Mouse (Mus musculus): ENCODE measurements around the gene Trib2.

The Trib2 gene

DNA sequence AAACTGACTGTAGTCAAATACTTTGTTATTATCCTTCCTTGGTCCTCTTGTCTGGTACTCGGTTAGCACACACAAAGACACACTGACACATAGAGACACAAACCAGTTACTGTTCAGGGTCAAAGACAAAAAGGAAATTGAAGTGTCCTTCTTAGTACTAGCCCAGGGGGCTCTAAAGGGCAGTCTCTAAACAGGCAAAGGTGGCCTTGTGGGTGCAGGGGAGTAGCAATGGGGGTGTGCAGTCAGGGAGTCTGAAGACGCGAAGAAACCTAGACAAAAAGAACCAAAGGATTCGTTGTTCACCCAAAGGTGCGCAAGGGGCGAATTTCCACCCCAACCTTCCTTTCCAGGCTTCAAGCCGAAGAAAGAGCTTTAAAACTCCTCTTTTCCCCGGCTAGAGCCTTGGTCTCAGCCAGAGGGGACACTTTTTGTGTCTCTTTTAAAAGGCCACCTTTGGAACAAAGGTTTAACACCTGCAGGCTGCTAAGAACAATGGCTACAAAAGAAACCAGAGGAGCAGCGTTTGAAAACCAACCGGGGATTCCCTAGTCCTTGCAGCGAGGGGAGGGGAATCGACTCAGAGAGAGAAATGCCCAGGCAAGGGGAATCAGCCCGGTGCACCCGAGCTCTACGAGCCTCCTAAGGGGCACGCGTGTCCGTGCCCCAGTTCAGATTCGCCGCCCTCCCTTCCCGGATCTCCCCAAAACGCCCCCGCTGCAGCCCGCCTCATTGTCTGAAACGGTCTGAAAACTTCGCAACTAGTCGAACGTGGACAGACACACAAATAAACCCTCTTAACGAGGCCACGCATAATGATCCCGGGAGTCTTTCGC is 2.3 kb downstream of the Trib2 start:
- peak; percentile 63 for DNase-seq (ENCODE audit: extremely low spot score)

DNA sequence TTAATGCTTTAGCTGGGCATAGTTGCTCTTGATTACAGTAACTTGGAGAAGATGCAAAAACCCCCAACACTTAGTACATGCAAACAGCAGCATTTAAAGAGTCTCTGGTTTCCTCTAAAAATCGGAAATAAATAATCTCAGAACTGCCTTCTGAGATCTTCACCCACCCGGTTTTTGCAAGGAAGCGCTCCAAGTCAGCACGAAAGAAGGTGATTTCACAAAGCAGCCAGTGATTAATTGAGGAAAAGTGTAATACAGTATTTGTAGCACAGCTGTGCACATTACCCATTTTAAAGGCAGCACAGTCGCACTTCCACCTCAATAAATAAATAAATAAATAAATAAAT is 2.9 kb downstream of the Trib2 start:
- DNase-seq (ENCODE audit: extremely low spot score) = no peak

DNA sequence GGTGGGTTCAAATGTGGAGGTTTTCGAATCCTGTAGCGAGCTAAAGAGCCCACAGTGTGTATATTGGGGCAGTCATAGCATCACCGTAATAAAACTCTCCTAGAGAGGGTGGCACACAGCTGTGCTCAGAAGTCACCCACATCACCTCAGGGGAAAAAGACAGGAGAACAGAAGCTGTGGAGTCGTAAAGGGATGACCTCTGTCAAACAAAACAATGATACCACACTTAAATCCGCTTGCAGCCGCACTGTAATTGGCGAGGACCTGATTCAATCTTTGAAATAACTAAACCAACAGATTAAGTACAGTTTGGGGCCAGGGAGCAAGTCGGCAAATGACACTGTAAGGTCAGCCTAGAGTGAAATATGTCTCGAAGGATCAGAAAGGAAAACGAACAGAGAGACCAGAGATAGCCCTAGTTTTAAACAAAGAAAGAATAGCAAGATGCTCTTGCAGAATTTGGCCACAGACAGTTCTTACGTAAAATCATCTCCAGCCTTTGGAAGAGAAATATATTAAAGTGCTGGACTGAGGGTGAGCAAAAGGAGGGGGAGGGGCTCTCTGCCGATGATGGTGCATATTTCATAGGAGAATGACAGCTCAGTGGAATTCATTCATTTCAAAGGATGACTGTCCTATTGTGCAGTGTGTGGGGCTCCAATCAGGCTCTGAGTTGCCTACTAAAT is 3.4 kb downstream of the Trib2 start:
- DNase-seq (ENCODE audit: extremely low spot score) = peak; percentile 27

DNA sequence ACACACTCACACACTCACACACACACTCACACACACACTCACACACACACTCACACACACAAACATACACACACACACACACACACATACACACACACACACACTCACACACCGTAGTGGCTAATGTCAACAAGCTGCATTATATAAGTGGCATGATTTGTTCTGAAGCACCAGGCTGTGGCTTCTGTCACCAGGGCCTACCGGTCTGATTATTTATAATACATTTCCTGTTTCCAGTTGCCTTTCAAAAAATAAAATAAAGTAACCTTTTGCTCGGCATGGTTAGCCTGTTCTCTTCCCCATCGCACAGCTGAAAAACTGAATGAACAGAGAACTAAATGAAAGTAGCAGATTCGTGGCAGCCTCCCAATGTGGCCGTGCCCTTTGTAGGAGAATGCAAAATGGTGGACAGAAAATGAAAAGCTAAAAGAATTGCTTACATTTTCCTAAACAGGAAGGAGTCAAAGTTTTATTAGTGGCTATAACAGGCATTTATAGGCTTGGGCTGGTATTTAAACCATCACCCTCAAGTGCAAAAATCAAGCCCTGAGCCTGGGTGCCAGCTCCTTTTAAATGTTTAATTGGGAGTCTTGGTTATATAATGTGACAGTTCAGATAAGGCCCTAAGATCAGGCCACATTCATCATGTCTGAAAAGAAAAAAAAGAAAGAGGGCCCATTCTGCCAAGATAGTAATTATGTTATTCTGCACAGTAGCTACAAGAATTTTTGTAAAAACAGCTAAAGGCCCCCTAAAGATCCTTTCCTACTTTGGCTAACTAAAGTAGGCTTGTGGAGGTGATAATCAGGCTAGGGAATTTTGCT is 4.4 kb downstream of the Trib2 start:
- DNase-seq (ENCODE audit: extremely low spot score) = no peak

DNA sequence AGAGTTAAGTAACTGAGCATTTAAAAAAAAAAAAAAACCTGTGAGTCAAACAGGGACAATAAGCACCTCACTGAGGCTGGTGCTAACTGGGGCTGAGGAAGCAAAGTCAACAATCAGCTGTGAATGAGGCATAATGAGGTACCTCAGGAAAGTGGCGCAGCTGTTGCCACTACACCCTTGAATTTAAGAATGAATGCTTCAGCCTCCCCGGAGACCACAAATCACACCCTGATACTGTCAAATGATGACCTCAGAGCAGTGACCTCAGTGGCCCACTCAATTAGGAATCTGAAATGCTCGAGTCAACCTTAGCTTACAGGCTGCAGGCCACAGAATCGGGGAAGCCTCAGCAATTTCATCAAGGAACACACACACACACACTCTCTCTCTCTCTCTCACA is 5.0 kb downstream of the Trib2 start:
- DNase-seq (ENCODE audit: extremely low spot score) = peak; percentile 47

DNA sequence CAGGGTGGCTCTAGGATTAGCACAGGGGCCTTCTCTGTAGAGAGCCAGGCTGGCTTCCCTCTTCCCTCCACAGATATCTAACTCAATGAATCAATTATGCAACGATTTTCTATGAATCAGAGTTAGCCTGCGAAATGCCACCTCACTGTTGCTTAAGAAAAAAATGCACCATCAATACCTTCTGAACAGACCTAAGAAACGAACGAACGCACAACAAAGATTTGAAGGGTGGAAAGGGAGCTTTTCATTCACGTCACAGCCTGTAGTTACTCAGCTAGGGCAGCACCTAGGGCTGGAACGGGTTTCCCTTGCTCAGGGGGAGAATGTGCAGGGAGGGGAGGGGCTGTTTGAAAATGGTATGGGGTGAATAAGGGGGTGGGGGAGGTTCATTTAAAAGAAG is 5.8 kb downstream of the Trib2 start:
- no peak for DNase-seq (ENCODE audit: extremely low spot score)

DNA sequence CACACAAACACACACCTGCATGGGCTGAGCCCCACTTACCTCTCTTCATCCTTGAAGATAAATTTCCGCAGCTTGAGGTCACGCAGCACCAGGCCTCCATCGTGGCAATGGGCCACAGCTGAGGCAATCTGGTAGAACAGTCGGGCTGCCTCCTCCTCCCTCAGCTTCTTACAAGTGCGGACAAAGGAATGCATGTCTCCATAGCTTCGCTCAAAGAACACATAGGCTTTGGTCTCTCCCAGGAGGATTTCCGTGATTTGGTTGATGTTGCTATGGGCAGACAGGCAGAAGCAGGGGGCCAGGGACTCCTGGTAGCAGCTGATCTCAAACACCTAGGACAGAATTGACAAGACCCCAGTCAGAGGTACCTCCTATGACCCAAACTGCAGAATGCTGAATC is 7.1 kb downstream of the Trib2 start:
- DNase-seq (ENCODE audit: extremely low spot score) = no peak

DNA sequence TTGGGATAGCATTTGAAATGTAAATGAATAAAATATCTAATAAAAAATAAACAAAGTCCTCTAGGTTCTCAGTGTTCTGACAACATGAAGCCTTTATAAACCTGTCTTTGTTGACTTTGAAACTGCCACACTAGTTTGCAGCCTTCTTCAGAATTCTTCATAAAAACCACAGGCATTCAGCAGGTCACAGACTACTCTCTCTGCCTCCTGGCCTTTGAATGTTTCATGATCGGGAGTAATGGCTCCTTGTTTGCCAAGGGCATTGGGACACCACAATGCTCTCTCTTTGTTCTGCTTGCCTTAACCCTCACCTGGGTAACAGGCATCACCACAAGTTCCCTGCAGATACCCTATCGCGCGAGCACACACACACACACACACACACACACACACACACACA is 7.5 kb downstream of the Trib2 start:
- DNase-seq (ENCODE audit: extremely low spot score) = no peak

DNA sequence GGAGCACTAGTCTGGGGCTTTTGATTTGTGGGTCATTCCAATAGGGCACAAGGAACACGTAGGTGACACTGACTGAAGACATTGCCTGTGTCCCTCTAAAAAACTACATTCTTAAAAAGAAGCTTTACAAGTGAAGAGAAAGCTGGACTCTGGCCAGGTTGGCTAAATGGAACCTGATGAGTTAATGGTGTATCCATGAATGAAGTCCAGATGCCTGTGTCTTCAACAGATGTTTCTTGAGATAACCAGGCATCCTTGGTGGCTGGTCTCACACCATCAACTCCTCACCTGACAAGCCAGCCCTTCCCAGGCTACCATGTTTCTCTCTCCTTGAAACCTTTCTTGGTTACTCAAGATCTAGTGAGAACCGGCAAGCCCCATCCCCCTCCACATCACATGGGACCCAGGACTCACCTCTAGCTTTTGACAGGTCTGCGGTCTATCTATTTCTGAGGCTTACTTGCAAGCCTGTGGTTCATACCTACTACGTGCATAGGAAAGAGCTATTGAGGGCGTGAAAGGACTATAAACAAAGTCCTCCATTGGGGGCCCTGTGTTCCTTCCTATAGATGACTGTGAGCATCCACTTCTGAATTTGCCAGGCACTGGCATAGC is 8.4 kb downstream of the Trib2 start:
- DNase-seq (ENCODE audit: extremely low spot score) = no peak

DNA sequence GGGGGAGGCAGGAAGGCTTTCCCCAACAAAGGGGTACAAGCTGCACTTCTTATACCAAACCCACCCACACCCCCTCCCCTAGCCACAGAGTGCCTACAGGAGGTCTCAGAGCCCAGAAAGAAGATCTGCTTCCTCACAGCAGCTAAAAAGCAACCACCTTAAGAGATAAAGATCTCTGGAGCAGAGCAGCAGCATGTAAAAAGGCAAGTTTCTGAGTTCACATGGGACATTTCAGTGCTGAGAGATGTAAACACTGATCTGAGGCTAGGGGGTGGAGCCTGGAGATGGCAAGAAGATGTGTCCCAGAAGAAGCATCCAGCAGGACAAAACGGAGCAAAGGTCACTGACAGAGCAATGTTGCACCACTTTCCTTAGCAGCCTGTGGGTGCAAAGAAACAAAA is 11.8 kb downstream of the Trib2 start:
- DNase-seq (ENCODE audit: extremely low spot score) = no peak

DNA sequence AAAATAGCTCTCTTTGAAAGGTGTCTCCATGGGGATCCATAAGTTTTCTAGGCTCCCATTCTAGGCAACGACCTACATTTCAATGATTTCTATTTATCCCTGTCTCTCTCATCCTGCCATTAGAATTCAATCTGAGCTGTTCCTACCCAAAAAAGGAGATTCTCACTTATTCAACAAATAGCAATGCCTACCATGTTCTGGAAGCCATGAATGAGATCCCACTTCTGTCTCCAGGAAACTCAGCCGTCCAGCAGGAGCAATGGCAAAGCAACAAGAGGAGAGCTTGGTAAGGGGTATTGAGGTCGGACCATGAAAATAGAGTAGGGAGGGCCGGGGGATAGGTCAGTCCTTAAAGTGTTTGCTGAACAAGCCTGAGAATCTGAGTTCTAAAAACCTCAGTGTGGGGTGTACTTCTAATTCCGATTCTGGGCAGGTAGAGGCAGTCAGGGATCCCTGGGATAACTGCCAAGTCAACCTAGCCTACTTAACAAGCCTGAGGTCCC is 12.7 kb downstream of the Trib2 start:
- DNase-seq (ENCODE audit: extremely low spot score) = no peak

DNA sequence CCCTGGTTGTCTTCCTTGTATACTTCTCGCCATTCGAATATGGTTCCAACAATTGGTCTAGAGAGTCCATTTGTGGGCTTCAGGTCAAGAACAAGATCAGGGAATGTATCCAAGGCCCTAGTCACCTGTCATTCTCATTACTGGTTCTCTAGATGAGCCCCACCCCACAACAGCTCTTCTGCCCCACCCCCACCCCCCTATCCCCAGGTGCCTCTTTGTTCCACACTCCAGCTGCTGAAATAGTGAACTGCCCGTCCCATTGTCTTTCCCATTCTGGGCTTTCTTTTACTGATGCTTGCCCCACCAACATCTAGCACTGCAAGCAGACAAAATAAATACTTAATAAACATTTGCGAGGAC is 15.2 kb downstream of the Trib2 start:
- no peak for DNase-seq (ENCODE audit: extremely low spot score)

DNA sequence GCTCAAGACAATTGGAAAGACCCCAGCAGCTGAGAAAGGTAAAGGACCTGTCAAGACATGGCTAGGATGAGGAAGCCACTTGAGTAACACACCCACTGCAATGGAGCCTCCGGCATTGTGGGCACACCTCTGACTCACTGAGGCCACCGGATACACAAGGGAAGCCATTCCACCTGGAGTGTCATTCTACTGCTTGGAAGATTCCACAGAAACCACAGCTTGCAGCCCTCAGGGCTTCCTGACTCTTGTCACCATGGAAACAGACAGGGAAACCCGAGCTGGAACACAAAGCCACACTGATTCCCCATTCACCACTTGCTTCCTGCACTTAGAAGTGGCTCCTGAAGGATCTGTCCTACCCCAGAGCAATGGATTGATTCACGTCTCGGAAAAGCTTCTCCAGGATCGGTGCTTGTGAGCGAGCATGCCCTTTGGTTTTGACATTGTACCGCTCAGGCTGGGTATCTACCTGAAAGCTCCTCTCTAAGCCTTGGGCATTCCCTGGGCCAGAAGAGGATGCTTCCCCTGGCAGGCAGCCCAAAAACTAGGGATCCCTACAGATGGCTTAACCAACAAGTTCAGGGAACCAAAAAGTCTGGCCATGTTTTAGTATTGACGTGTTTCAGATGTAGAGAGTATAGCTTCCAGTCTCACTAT is 15.7 kb downstream of the Trib2 start:
- peak; percentile 27 for DNase-seq (ENCODE audit: extremely low spot score)

DNA sequence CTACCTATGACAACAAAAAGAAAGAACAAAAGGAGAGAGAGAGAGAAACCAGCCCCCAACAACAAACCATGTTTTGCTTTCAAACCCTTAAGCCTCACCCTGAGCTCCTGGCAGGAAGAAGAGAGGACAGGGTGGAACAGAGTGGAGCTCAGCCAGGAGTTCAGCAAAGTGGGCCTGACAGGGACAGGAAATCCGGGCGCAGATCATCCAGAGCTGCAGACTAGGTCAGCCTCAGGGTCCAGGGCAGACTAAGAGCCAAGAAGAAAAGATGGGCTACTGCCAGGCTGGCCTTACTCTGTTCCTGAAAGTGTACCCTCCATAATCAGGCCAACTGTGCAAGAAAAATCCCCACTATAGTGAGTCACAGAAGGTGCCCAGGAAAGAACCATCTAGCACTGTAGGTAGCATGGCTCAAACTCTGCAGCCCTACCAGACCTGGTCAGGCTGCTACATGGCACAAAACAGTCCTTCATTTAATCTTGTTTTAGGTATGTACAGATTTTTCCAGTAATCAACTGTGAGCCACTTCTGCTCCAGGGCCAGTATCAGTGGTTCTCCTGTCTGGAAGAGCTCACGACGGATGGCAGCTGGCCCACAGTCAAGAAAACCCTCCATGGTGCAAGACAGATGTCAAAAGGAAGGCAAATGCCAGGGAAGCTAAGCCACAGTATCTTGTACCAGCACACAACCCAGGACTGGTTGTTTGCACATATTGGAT is 16.4 kb downstream of the Trib2 start:
- DNase-seq (ENCODE audit: extremely low spot score) = no peak

DNA sequence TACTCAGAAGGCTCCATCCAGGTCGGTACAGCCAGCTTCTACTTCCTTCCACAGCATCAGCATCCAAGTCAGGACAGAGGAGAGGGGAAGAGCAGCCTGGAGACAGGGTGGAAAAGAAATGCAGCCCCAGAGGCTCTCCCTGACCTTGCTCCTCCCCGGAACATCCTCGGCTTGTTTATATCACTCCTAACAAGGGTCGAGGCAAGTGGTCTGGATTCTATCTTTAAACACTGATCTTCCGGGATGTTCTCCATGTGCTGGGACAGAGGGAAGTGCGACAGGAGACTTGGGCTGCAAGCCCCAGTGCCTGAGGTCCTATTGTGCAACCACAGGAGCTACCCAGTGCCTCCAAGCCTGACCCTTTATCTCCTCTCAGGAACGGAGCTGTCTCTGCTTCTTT is 18.7 kb downstream of the Trib2 start:
- DNase-seq (ENCODE audit: extremely low spot score) = no peak

DNA sequence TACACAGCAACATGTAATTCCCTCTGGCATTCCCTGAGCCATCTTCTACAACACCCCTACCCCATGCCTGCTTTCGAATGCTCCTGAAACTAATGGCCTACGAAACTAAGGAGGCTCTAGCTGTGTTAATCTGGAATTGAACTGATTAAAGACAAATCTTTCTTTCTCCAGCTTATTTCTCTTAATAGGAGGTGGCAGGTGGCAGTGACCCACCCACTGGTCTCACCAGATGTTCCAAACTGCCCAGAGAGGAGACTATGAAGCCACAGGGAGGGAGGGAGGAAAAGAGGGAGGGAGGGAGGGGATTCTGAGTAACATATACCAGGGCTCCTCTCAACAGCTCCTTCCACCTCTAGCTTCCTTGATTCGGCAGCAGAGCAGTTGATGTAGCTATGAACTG is 20.8 kb downstream of the Trib2 start:
- DNase-seq (ENCODE audit: extremely low spot score) = no peak

DNA sequence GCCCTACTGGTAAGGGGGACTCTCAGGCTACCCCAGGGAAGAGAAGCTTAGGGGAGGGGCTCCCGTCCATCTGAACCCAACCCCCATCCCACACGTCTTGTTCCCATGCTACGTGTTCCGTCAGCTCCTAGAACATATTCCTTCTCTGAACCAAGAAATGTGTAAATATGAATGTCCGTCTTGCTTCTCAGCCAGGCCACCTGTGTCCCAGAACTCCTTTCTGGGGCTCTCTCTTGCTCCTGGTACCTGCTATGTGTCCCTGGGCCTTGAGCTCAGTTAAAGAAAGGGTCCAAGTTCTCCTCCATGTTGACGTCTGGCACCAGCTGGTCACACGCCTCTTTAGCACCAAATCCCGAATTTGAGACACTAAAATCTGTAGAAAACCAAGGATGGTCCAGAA is 23.4 kb downstream of the Trib2 start:
- DNase-seq (ENCODE audit: extremely low spot score) = no peak

DNA sequence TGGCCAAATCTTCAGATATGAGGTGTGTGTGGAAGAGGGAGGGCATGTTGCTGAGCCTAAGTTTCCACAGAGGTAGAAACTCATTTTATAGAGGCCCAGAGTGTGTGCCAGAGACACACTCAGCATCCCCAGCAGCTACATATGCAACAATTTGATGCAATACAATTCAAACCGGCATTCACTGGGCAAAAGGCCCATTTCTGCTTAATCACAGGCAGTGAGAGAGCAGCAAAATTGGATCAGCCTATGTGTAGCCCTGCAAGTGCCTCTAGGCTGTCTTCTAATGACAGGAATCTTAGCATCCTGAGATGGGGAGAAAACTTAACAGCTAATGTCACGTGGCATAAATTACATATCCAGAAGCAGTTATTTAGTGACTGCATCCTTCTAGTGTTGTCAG is 26.5 kb downstream of the Trib2 start:
- no peak for DNase-seq (ENCODE audit: extremely low spot score)

DNA sequence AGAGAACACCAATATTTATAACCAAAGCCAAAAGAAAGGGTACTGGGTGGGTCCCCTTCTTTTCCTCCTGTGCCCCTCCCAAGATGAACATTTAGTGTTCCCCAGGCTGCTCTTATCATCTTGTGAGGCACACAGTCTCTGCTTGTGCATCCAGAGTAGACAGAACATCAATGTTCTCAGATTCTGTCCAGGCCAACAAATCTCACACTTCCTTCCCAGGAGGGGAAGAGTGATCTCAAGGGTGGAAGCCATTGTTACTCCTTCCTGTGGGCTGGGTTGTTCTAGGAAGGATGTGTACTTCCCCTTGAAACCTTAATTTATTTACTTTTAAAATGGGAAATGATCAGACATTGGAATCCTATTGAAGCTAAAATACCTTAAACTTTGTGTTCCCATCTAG is 39.7 kb downstream of the Trib2 start:
- no peak for DNase-seq (ENCODE audit: extremely low spot score)

DNA sequence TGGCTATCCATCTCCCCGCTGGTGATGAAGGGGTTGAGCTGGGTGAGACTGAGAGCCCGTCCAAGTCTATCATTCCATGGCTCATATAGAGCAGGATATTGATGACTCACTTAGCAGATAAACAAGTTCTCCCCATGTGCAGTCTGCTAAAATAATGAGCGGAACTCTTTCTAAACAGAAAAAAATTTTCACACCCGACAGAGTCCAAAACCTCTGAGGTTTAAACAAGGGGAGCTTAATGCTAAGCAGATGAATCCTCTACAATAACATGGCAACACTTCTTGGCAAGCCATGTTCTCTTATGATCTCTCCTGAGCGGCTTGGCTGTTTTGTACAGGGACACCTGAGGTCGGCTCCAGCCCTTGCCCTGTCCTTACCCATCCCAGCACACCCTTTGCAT is 45.0 kb downstream of the Trib2 start:
- no peak for DNase-seq (ENCODE audit: extremely low spot score)

DNA sequence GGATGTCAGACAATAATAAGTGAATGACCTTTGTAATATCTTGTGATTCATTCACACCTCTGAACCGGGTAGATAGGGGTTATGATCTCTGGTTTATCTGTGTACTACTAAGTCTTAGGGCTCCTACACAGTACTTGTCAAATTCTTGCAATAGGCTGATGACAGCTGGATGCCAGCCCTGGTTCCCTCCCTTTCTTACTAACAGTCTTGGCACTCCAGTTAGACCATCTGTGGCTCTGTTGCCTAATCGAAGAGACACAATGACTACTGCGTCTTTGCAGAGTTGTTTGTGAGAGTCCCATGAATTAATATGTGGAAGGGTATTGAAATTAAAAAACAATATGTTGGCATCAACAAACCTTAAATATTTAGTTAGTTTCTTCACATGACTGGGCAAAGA is 48.2 kb downstream of the Trib2 start:
- no peak for DNase-seq (ENCODE audit: extremely low spot score)
